ENCODE assay signal across 8 mouse cellular contexts in the genomic region with DNA sequence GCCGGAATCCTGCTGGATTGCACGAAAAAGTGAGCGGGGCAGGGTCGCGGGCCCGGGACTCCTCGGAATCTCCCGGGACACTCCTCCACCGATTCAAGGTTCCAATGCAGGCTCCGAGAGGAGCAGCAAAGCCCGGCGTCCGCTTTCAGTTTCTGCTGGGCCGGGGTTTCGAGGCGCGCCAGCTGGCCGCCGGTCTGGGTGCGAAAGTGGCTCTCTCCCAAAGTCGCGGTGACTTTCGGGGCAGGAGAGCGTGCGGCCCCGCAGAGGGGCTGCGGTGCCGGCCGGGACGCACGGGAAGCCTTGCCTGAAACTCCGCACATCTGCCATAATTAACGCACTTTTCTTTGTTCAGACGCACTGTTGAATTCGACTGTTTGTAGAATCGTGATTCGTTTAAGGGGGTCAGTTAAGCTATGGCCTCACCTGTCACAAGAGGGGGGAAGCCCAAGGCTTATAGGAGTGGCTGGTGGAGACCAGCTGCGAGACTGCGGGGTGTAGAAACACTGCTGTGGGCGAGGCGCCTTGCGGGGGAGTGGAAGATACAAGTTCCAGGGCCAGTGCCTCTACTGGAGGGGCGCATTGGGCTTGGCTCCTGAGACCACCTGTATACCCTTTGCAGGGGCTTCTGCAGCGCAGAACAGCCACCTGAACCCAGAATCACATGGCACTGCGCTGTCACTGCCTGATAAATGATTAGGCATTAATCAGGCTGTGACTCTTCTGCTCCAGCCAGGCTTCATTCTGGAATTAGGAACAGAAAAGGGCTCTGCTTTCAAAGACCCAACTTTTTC. TPM values are rescaled to one million over a fixed set of nuclear protein-coding genes. Genes with fewer than 3 reads are reported as not detected.
DNase-seq lines count a peak whose midpoint lies in the region; ATAC-seq lines count a peak whose summit lies in the region.

No protein-coding gene starts in this region.

- H3K27me3 ChIP-seq in forebrain, embryonic 16.5 days (replicated peaks; ENCODE audit: control insufficient read depth, insufficient read depth, low read length), result 0 out of 2 replicates have a peak, but pooled peaks cover 3% of the 10 kb centered on the region
- H3K27me3 ChIP-seq in midbrain, embryonic 16.5 days (ENCODE audit: control insufficient read depth, insufficient read depth, low read depth, low read length), result peaks cover 8% of the 10 kb centered on the region; the same call in 1 of the 2 replicates

- intact Hi-C loops in heart, postnatal 25 days (cut with DNase I), result loop anchor here (5.0 kb wide), 1 partner anchor 138 kb away; the partner anchor contains the start of gene Inpp5a

- 2% methylated on average over 45 of the region's 45 CpGs for WGBS in forebrain, embryonic 16.5 days
- WGBS in midbrain, embryonic 16.5 days, result 2% methylated on average over 45 of the region's 45 CpGs

- H3K9me3 ChIP-seq in forebrain, embryonic 16.5 days (ENCODE audit: control insufficient read depth, low read length), result no peaks in the 10 kb centered on the region
- H3K9me3 ChIP-seq in midbrain, embryonic 16.5 days (replicated peaks; ENCODE audit: control insufficient read depth, low read length, poor library complexity, severe bottlenecking), result no peaks in the 10 kb centered on the region

- peak; percentile 36; the same call in 1 of the 2 replicates for ATAC-seq in forebrain, embryonic 16.5 days
- peak; percentile 15 for ATAC-seq in midbrain, embryonic 16.5 days

- H3K4me2 ChIP-seq in forebrain, embryonic 16.5 days (ENCODE audit: low read length), result peak overlapping the region; percentile 89
- H3K4me2 ChIP-seq in midbrain, embryonic 16.5 days (ENCODE audit: low read length), result peak overlapping the region; percentile 67

- no peaks in the 10 kb centered on the region for H3K36me3 ChIP-seq in forebrain, embryonic 16.5 days (ENCODE audit: control insufficient read depth, insufficient read depth)
- no peaks in the 10 kb centered on the region for H3K36me3 ChIP-seq in midbrain, embryonic 16.5 days (ENCODE audit: control insufficient read depth, insufficient read depth, low read length)

- H3K9ac ChIP-seq in forebrain, embryonic 16.5 days (replicated peaks; ENCODE audit: low read depth, low read length), result peak overlapping the region; percentile 82
- H3K9ac ChIP-seq in midbrain, embryonic 16.5 days (ENCODE audit: low read depth, low read length), result peak overlapping the region; percentile 74

- H3K4me1 ChIP-seq in forebrain, embryonic 16.5 days (replicated peaks; ENCODE audit: control insufficient read depth, insufficient read depth, low read length), result peaks cover 25% of the 10 kb centered on the region
- peaks cover 16% of the 10 kb centered on the region for H3K4me1 ChIP-seq in midbrain, embryonic 16.5 days (ENCODE audit: control insufficient read depth, insufficient read depth, low read length)

- DNase-seq in heart, adult 11 months, result peak; percentile 95
- DNase-seq in heart, postnatal 25 days (ENCODE audit: low spot score), result no peak
- peak; percentile 45 for DNase-seq in urinary bladder, postnatal 25 days (ENCODE audit: low spot score)
- DNase-seq in urinary bladder, postnatal 4 days (ENCODE audit: low spot score in 2 of 2), result no peak
- DNase-seq in kidney, postnatal 4 days, result peak; percentile 48 to 66
- DNase-seq in layer of hippocampus, postnatal 36 days, result no peak

- peak overlapping the region; percentile 67 for H3K4me3 ChIP-seq in forebrain, embryonic 16.5 days (replicated peaks; ENCODE audit: low read length)
- peak overlapping the region; percentile 66 for H3K4me3 ChIP-seq in midbrain, embryonic 16.5 days (ENCODE audit: low read depth, low read length)

- H3K27ac ChIP-seq in forebrain, embryonic 16.5 days (ENCODE audit: low read length), result no peak overlapping the region
- no peak overlapping the region for H3K27ac ChIP-seq in midbrain, embryonic 16.5 days (ENCODE audit: low read length)

RNA-seq across cellular contexts. Expression of gene Pwwp2b, which starts 0.5 kb away (rescaled TPM):
- total RNA-seq in heart, postnatal 25 days (2021), result 1 to 10 TPM; 8.7 to 9.7 TPM
- polyA plus RNA-seq in forebrain, embryonic 16.5 days (2015; fragmentation: Nextera tagmentation; extraction: Ambion mirVana), result 5.9 and 7.7 TPM in 2 replicates
- 4.4 and 5.1 TPM in 2 replicates for polyA plus RNA-seq in midbrain, embryonic 16.5 days (2015; fragmentation: Nextera tagmentation; extraction: Ambion mirVana)
- total RNA-seq in layer of hippocampus, postnatal 36 days (2021), result 10 to 100 TPM; 30.0 to 31.6 TPM

RNA-seq across cellular contexts. Expression of gene Stk32c, which starts 35.7 kb away (rescaled TPM):
- under 1 TPM; 0.73 to 0.99 TPM for total RNA-seq in heart, postnatal 25 days (2021)
- 1.3 and 2.3 TPM in 2 replicates for polyA plus RNA-seq in forebrain, embryonic 16.5 days (2015; fragmentation: Nextera tagmentation; extraction: Ambion mirVana)
- 3.2 and 3.7 TPM in 2 replicates for polyA plus RNA-seq in midbrain, embryonic 16.5 days (2015; fragmentation: Nextera tagmentation; extraction: Ambion mirVana)
- 100 to 1,000 TPM; 101 to 105 TPM for total RNA-seq in layer of hippocampus, postnatal 36 days (2021)

RNA-seq across cellular contexts. Expression of gene Lrrc27, which starts 36.0 kb away (rescaled TPM):
- total RNA-seq in heart, postnatal 25 days (2021), result 10 to 100 TPM; 19.1 to 20.0 TPM
- 3.6 and 4.6 TPM in 2 replicates for polyA plus RNA-seq in forebrain, embryonic 16.5 days (2015; fragmentation: Nextera tagmentation; extraction: Ambion mirVana)
- polyA plus RNA-seq in midbrain, embryonic 16.5 days (2015; fragmentation: Nextera tagmentation; extraction: Ambion mirVana), result 6.2 and 7.0 TPM in 2 replicates
- total RNA-seq in layer of hippocampus, postnatal 36 days (2021), result 1 to 10 TPM; 5.3 to 5.5 TPM

Comparison
In these comparisons a context has a peak if more than half of its experiments do, and no peak if none do; other contexts are left out.
1. DNase-seq: peak in heart, adult 11 months (single experiment), urinary bladder, postnatal 25 days (single experiment) and kidney, postnatal 4 days (2 of 2); none in heart, postnatal 25 days (single experiment), urinary bladder, postnatal 4 days (0 of 2) and layer of hippocampus, postnatal 36 days (0 of 2).
2. RNA of gene Stk32c, which starts 35.7 kb away (total RNA-seq): 101 to 105 TPM in layer of hippocampus, postnatal 36 days; 0.73 to 0.99 TPM in heart, postnatal 25 days; every median in the first group is over 10 times any median in the second.